Mouse (Mus musculus): Measurements from ENCODE around the gene Krtap16-3. TPM values are rescaled to one million over a fixed set of nuclear protein-coding genes. Genes with fewer than 3 reads are reported as not detected.

Gene Krtap16-3
- polyA plus RNA-seq (2012; rRNA removed) (not detected in 2 replicates), polyA plus RNA-seq (2014; fragmentation: Nextera tagmentation; extraction: Ambion mirVana) (not detected in 2 replicates)

- Histone ChIP-seq H3K4me2 (replicated peaks; ENCODE audit: low read depth, low read length, severe bottlenecking) (no peak within 1 kb of the TSS), H3K4me1 (ENCODE audit: control insufficient read depth, insufficient read depth, low read length) (no peaks in the 10 kb centered on the region), H3K27ac (replicated peaks; ENCODE audit: low read depth, low read length) (no peak within 1 kb of the TSS), H3K9ac (ENCODE audit: low read depth, low read length, severe bottlenecking) (no peak within 1 kb of the TSS), H3K36me3 (ENCODE audit: control insufficient read depth, insufficient read depth, low read length) (no peaks in the 10 kb centered on the region), H3K27me3 (ENCODE audit: control insufficient read depth, insufficient read depth, low read length) (no peaks in the 10 kb centered on the region), H3K4me3 (replicated peaks; ENCODE audit: low read length) (no peak within 1 kb of the TSS), H3K9me3 (ENCODE audit: control insufficient read depth, low read length) (no peaks in the 10 kb centered on the region)
- TF ChIP-seq POLR2A (IDR thresholded peaks at IDR 0.05; ENCODE audit: borderline replicate concordance, extremely low read depth, insufficient read depth, insufficient read length): no peak
- DNase-seq (ENCODE audit: low spot score) (no peak), ATAC-seq (ENCODE audit: low FRiP score, low read depth) (no peak)
- WGBS: 76% methylated on average over 7 of the region's 7 CpGs
Measured at GRCm38 (mm10) chr16:88962773-88963172, at the start of gene Krtap16-3. Krtap16-3 (minus strand) TSS chr16:88962873.

DNA sequence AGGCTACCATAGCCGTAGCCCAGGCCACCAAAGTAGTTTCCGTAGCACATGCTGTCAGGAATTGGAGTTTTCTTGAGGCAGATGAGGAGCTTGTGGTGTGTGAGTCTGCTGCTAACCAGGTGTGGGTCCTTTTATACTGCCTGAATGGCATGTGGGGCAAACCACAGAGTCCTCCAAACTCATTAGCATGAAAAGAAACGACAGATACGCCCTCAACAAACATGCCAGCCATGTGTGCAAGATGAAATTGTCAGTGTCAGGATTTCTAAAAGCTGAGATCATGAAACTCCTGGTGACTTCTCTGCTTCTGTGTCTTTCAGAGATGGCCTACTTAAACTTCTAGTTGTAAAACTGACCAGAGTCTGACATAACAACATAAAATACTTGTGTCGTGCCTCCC, 48.0 kb upstream of the Krtap16-3 start, which contains the start of gene Krtap22-2:
Gene Krtap22-2, minus strand, starts transcription at position 101 of the 400 bp plus-strand sequence.
- no peak within 1 kb of the TSS for H3K4me2 ChIP-seq (replicated peaks; ENCODE audit: low read depth, low read length, severe bottlenecking)
- DNase-seq (ENCODE audit: low spot score) (no peak), ATAC-seq (ENCODE audit: low FRiP score, low read depth) (no peak)
- H3K27ac ChIP-seq (replicated peaks; ENCODE audit: low read depth, low read length): no peak within 1 kb of the TSS
- H3K27me3 ChIP-seq (ENCODE audit: control insufficient read depth, insufficient read depth, low read length): no peaks in the 10 kb centered on the region
- H3K9me3 ChIP-seq (ENCODE audit: control insufficient read depth, low read length): no peaks in the 10 kb centered on the region
- H3K9ac ChIP-seq (ENCODE audit: low read depth, low read length, severe bottlenecking): no peak within 1 kb of the TSS
- no peak for TF ChIP-seq POLR2A (IDR thresholded peaks at IDR 0.05; ENCODE audit: borderline replicate concordance, extremely low read depth, insufficient read depth, insufficient read length)
- WGBS: 78% methylated on average over 5 of the region's 5 CpGs
- H3K4me3 ChIP-seq (replicated peaks; ENCODE audit: low read length): no peak within 1 kb of the TSS
- H3K36me3 ChIP-seq (ENCODE audit: control insufficient read depth, insufficient read depth, low read length): no peaks in the 10 kb centered on the region
- H3K4me1 ChIP-seq (ENCODE audit: control insufficient read depth, insufficient read depth, low read length): no peaks in the 10 kb centered on the region

DNA sequence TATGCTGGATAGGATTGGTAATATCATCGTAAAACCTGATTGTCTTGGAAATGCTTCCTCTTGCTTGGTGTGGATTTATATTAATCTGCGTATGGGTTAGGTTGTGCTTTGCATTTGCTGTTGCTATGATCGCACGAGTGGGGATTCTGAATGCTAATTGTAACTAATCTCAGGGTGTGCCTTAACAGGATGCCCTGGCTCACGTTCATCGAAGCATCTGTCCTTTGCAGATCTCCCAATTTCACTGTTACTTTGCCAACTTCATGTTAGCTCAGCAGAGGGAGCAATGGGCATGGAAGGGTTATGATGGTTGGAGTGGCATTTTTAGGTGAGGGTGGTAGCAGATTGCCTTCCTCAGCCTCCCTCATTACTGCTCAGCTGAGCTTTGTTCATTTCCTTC, 21.6 kb downstream of the Krtap16-3 start:
- no peak for TF ChIP-seq POLR2A (IDR thresholded peaks at IDR 0.05; ENCODE audit: borderline replicate concordance, extremely low read depth, insufficient read depth, insufficient read length)
- no peaks in the 10 kb centered on the region for H3K36me3 ChIP-seq (ENCODE audit: control insufficient read depth, insufficient read depth, low read length)
- H3K4me1 ChIP-seq (ENCODE audit: control insufficient read depth, insufficient read depth, low read length): no peaks in the 10 kb centered on the region
- ATAC-seq (ENCODE audit: low FRiP score, low read depth) (no peak), DNase-seq (ENCODE audit: low spot score) (no peak)
- no peaks in the 10 kb centered on the region for H3K9me3 ChIP-seq (ENCODE audit: control insufficient read depth, low read length)
- WGBS: 84% methylated on average over 6 of the region's 6 CpGs
- no peak overlapping the region for H3K9ac ChIP-seq (ENCODE audit: low read depth, low read length, severe bottlenecking)
- H3K4me2 ChIP-seq (replicated peaks; ENCODE audit: low read depth, low read length, severe bottlenecking): no peak overlapping the region
- no peak overlapping the region for H3K4me3 ChIP-seq (replicated peaks; ENCODE audit: low read length)
- no peak overlapping the region for H3K27ac ChIP-seq (replicated peaks; ENCODE audit: low read depth, low read length)
- H3K27me3 ChIP-seq (ENCODE audit: control insufficient read depth, insufficient read depth, low read length): no peaks in the 10 kb centered on the region

GRCm38 (mm10) chr16:88938252-88938651, 24.4 kb downstream of the Krtap16-3 start:
- no peak overlapping the region for H3K4me2 ChIP-seq (replicated peaks; ENCODE audit: low read depth, low read length, severe bottlenecking)
- H3K27ac ChIP-seq (replicated peaks; ENCODE audit: low read depth, low read length): no peak overlapping the region
- H3K9me3 ChIP-seq (ENCODE audit: control insufficient read depth, low read length): no peaks in the 10 kb centered on the region
- whole genome bisulfite sequencing: 62% methylated on average over 7 of the region's 7 CpGs
- TF ChIP-seq POLR2A (IDR thresholded peaks at IDR 0.05; ENCODE audit: borderline replicate concordance, extremely low read depth, insufficient read depth, insufficient read length): no peak
- no peaks in the 10 kb centered on the region for H3K4me1 ChIP-seq (ENCODE audit: control insufficient read depth, insufficient read depth, low read length)
- H3K36me3 ChIP-seq (ENCODE audit: control insufficient read depth, insufficient read depth, low read length): no peaks in the 10 kb centered on the region
- no peak overlapping the region for H3K4me3 ChIP-seq (replicated peaks; ENCODE audit: low read length)
- H3K9ac ChIP-seq (ENCODE audit: low read depth, low read length, severe bottlenecking): no peak overlapping the region
- no peaks in the 10 kb centered on the region for H3K27me3 ChIP-seq (ENCODE audit: control insufficient read depth, insufficient read depth, low read length)
- no peak for ATAC-seq (ENCODE audit: low FRiP score, low read depth)
- peak; percentile 12 for DNase-seq (ENCODE audit: low spot score)

GRCm38 (mm10) chr16:88932165-88932564, 30.5 kb downstream of the Krtap16-3 start, which contains the start of gene Krtap19-9b:
Krtap19-9b (minus strand) TSS chr16:88932265.
- H3K27ac ChIP-seq (replicated peaks; ENCODE audit: low read depth, low read length): no peak within 1 kb of the TSS
- DNase-seq (ENCODE audit: low spot score) (no peak), ATAC-seq (ENCODE audit: low FRiP score, low read depth) (no peak)
- H3K27me3 ChIP-seq (ENCODE audit: control insufficient read depth, insufficient read depth, low read length): no peaks in the 10 kb centered on the region
- WGBS: 67% methylated on average over 3 of the region's 3 CpGs
- no peak within 1 kb of the TSS for H3K9ac ChIP-seq (ENCODE audit: low read depth, low read length, severe bottlenecking)
- H3K4me2 ChIP-seq (replicated peaks; ENCODE audit: low read depth, low read length, severe bottlenecking): no peak within 1 kb of the TSS
- H3K4me1 ChIP-seq (ENCODE audit: control insufficient read depth, insufficient read depth, low read length): no peaks in the 10 kb centered on the region
- TF ChIP-seq POLR2A (IDR thresholded peaks at IDR 0.05; ENCODE audit: borderline replicate concordance, extremely low read depth, insufficient read depth, insufficient read length): no peak
- H3K9me3 ChIP-seq (ENCODE audit: control insufficient read depth, low read length): no peaks in the 10 kb centered on the region
- H3K4me3 ChIP-seq (replicated peaks; ENCODE audit: low read length): no peak within 1 kb of the TSS
- H3K36me3 ChIP-seq (ENCODE audit: control insufficient read depth, insufficient read depth, low read length): no peaks in the 10 kb centered on the region

Other genes with a start within 250 kb of the Krtap16-3 start
- gene Krtap13-1, start 234.0 kb downstream of the Krtap16-3 start, polyA plus RNA-seq (2012; rRNA removed): not detected in 2 replicates
- not detected in 2 replicates for gene Krtap13-1, start 234.0 kb downstream of the Krtap16-3 start, polyA plus RNA-seq (2014; fragmentation: Nextera tagmentation; extraction: Ambion mirVana)
- gene Krtap13, start 211.2 kb downstream of the Krtap16-3 start, polyA plus RNA-seq (2012; rRNA removed): not detected in 2 replicates
- not detected in 2 replicates for gene Krtap13, start 211.2 kb downstream of the Krtap16-3 start, polyA plus RNA-seq (2014; fragmentation: Nextera tagmentation; extraction: Ambion mirVana)
- not detected in 2 replicates for gene 2310034C09Rik, start 204.0 kb downstream of the Krtap16-3 start, polyA plus RNA-seq (2012; rRNA removed)
- not detected in 2 replicates for gene 2310034C09Rik, start 204.0 kb downstream of the Krtap16-3 start, polyA plus RNA-seq (2014; fragmentation: Nextera tagmentation; extraction: Ambion mirVana)
- gene 2310057N15Rik, start 188.7 kb downstream of the Krtap16-3 start, polyA plus RNA-seq (2012; rRNA removed): not detected in 2 replicates
- gene 2310057N15Rik, start 188.7 kb downstream of the Krtap16-3 start, polyA plus RNA-seq (2014; fragmentation: Nextera tagmentation; extraction: Ambion mirVana): not detected in 2 replicates
- not detected in 2 replicates for gene Gm5965, start 185.0 kb downstream of the Krtap16-3 start, polyA plus RNA-seq (2012; rRNA removed)
- gene Gm5965, start 185.0 kb downstream of the Krtap16-3 start, polyA plus RNA-seq (2014; fragmentation: Nextera tagmentation; extraction: Ambion mirVana): not detected in 2 replicates
- gene Gm20741, start 150.7 kb downstream of the Krtap16-3 start, polyA plus RNA-seq (2012; rRNA removed): not detected in 2 replicates
- not detected in 2 replicates for gene Gm20741, start 150.7 kb downstream of the Krtap16-3 start, polyA plus RNA-seq (2014; fragmentation: Nextera tagmentation; extraction: Ambion mirVana)
- gene Krtap15, start 142.7 kb downstream of the Krtap16-3 start, polyA plus RNA-seq (2012; rRNA removed): not detected in 2 replicates
- not detected in 2 replicates for gene Krtap15, start 142.7 kb downstream of the Krtap16-3 start, polyA plus RNA-seq (2014; fragmentation: Nextera tagmentation; extraction: Ambion mirVana)
- gene Krtap14, start 136.7 kb downstream of the Krtap16-3 start, polyA plus RNA-seq (2012; rRNA removed): not detected in 2 replicates
- not detected in 2 replicates for gene Krtap14, start 136.7 kb downstream of the Krtap16-3 start, polyA plus RNA-seq (2014; fragmentation: Nextera tagmentation; extraction: Ambion mirVana)
- not detected in 2 replicates for gene Krtap19-1, start 93.5 kb downstream of the Krtap16-3 start, polyA plus RNA-seq (2012; rRNA removed)
- not detected in 2 replicates for gene Krtap19-1, start 93.5 kb downstream of the Krtap16-3 start, polyA plus RNA-seq (2014; fragmentation: Nextera tagmentation; extraction: Ambion mirVana)
- gene Krtap19-2, start 88.6 kb downstream of the Krtap16-3 start, polyA plus RNA-seq (2012; rRNA removed): not detected in 2 replicates
- gene Krtap19-2, start 88.6 kb downstream of the Krtap16-3 start, polyA plus RNA-seq (2014; fragmentation: Nextera tagmentation; extraction: Ambion mirVana): not detected in 2 replicates
- not detected in 2 replicates for gene Krtap19-3, start 84.8 kb downstream of the Krtap16-3 start, polyA plus RNA-seq (2012; rRNA removed)
- not detected in 2 replicates for gene Krtap19-3, start 84.8 kb downstream of the Krtap16-3 start, polyA plus RNA-seq (2014; fragmentation: Nextera tagmentation; extraction: Ambion mirVana)
- gene Krtap19-4, start 77.8 kb downstream of the Krtap16-3 start, polyA plus RNA-seq (2012; rRNA removed): not detected in 2 replicates
- not detected in 2 replicates for gene Krtap19-4, start 77.8 kb downstream of the Krtap16-3 start, polyA plus RNA-seq (2014; fragmentation: Nextera tagmentation; extraction: Ambion mirVana)
- gene Krtap19-5, start 66.4 kb downstream of the Krtap16-3 start, polyA plus RNA-seq (2012; rRNA removed): not detected in 2 replicates
- not detected in 2 replicates for gene Krtap19-5, start 66.4 kb downstream of the Krtap16-3 start, polyA plus RNA-seq (2014; fragmentation: Nextera tagmentation; extraction: Ambion mirVana)
- not detected in 2 replicates for gene Krtap19-9b, start 30.6 kb downstream of the Krtap16-3 start, polyA plus RNA-seq (2012; rRNA removed)
- gene Krtap19-9b, start 30.6 kb downstream of the Krtap16-3 start, polyA plus RNA-seq (2014; fragmentation: Nextera tagmentation; extraction: Ambion mirVana): not detected in 2 replicates
- gene Krtap22-2, start 47.9 kb upstream of the Krtap16-3 start, polyA plus RNA-seq (2012; rRNA removed): not detected in 2 replicates
- not detected in 2 replicates for gene Krtap22-2, start 47.9 kb upstream of the Krtap16-3 start, polyA plus RNA-seq (2014; fragmentation: Nextera tagmentation; extraction: Ambion mirVana)
- not detected in 2 replicates for gene Gm10229, start 52.4 kb upstream of the Krtap16-3 start, polyA plus RNA-seq (2012; rRNA removed)
- not detected in 2 replicates for gene Gm10229, start 52.4 kb upstream of the Krtap16-3 start, polyA plus RNA-seq (2014; fragmentation: Nextera tagmentation; extraction: Ambion mirVana)
- not detected in 2 replicates for gene Krtap6-1, start 68.8 kb upstream of the Krtap16-3 start, polyA plus RNA-seq (2012; rRNA removed)
- not detected in 2 replicates for gene Krtap6-1, start 68.8 kb upstream of the Krtap16-3 start, polyA plus RNA-seq (2014; fragmentation: Nextera tagmentation; extraction: Ambion mirVana)
- gene Gm10228, start 78.6 kb upstream of the Krtap16-3 start, polyA plus RNA-seq (2012; rRNA removed): not detected in 2 replicates
- not detected in 2 replicates for gene Gm10228, start 78.6 kb upstream of the Krtap16-3 start, polyA plus RNA-seq (2014; fragmentation: Nextera tagmentation; extraction: Ambion mirVana)
- gene Krtap6-5, start 85.0 kb upstream of the Krtap16-3 start, polyA plus RNA-seq (2012; rRNA removed): not detected in 2 replicates
- not detected in 2 replicates for gene Krtap6-5, start 85.0 kb upstream of the Krtap16-3 start, polyA plus RNA-seq (2014; fragmentation: Nextera tagmentation; extraction: Ambion mirVana)
- gene 1110025L11Rik, start 101.1 kb upstream of the Krtap16-3 start, polyA plus RNA-seq (2012; rRNA removed): not detected in 2 replicates
- gene 1110025L11Rik, start 101.1 kb upstream of the Krtap16-3 start, polyA plus RNA-seq (2014; fragmentation: Nextera tagmentation; extraction: Ambion mirVana): not detected in 2 replicates
- gene Krtap6-3, start 121.1 kb upstream of the Krtap16-3 start, polyA plus RNA-seq (2012; rRNA removed): not detected in 2 replicates
- not detected in 2 replicates for gene Krtap6-3, start 121.1 kb upstream of the Krtap16-3 start, polyA plus RNA-seq (2014; fragmentation: Nextera tagmentation; extraction: Ambion mirVana)
- gene Gm6358, start 178.0 kb upstream of the Krtap16-3 start, polyA plus RNA-seq (2012; rRNA removed): not detected in 2 replicates
- not detected in 2 replicates for gene Gm6358, start 178.0 kb upstream of the Krtap16-3 start, polyA plus RNA-seq (2014; fragmentation: Nextera tagmentation; extraction: Ambion mirVana)
- not detected in 2 replicates for gene Gm10061, start 188.2 kb upstream of the Krtap16-3 start, polyA plus RNA-seq (2012; rRNA removed)
- not detected in 2 replicates for gene Gm10061, start 188.2 kb upstream of the Krtap16-3 start, polyA plus RNA-seq (2014; fragmentation: Nextera tagmentation; extraction: Ambion mirVana)
- gene Gm9789, start 195.1 kb upstream of the Krtap16-3 start, polyA plus RNA-seq (2012; rRNA removed): not detected in 2 replicates
- not detected in 2 replicates for gene Gm9789, start 195.1 kb upstream of the Krtap16-3 start, polyA plus RNA-seq (2014; fragmentation: Nextera tagmentation; extraction: Ambion mirVana)
- gene Gm7735, start 206.6 kb upstream of the Krtap16-3 start, polyA plus RNA-seq (2012; rRNA removed): not detected in 2 replicates
- not detected in 2 replicates for gene Gm7735, start 206.6 kb upstream of the Krtap16-3 start, polyA plus RNA-seq (2014; fragmentation: Nextera tagmentation; extraction: Ambion mirVana)
- not detected in 2 replicates for gene 1110057P08Rik, start 211.9 kb upstream of the Krtap16-3 start, polyA plus RNA-seq (2012; rRNA removed)
- not detected in 2 replicates for gene 1110057P08Rik, start 211.9 kb upstream of the Krtap16-3 start, polyA plus RNA-seq (2014; fragmentation: Nextera tagmentation; extraction: Ambion mirVana)
- gene Krtap20-2, start 243.0 kb upstream of the Krtap16-3 start, polyA plus RNA-seq (2012; rRNA removed): not detected in 2 replicates
- gene Krtap20-2, start 243.0 kb upstream of the Krtap16-3 start, polyA plus RNA-seq (2014; fragmentation: Nextera tagmentation; extraction: Ambion mirVana): not detected in 2 replicates